Mouse (Mus musculus): ENCODE data around the gene Pex10. TPM values are rescaled to one million over a fixed set of nuclear protein-coding genes. Genes with fewer than 3 reads are reported as not detected.

Gene Pex10
- 20.4 and 21.9 TPM in 2 replicates for polyA plus RNA-seq (2012; rRNA removed)

GRCm38 (mm10) chr4:155066834-155067522, at the start of gene Pex10:
Gene Pex10, plus strand, starts transcription at chr4:155067016.

GRCm38 (mm10) chr4:155056724-155057123, 10.1 kb upstream of the Pex10 start, which contains the start of gene Plch2:
Gene Plch2, minus strand, starts transcription at chr4:155056784.

DNA sequence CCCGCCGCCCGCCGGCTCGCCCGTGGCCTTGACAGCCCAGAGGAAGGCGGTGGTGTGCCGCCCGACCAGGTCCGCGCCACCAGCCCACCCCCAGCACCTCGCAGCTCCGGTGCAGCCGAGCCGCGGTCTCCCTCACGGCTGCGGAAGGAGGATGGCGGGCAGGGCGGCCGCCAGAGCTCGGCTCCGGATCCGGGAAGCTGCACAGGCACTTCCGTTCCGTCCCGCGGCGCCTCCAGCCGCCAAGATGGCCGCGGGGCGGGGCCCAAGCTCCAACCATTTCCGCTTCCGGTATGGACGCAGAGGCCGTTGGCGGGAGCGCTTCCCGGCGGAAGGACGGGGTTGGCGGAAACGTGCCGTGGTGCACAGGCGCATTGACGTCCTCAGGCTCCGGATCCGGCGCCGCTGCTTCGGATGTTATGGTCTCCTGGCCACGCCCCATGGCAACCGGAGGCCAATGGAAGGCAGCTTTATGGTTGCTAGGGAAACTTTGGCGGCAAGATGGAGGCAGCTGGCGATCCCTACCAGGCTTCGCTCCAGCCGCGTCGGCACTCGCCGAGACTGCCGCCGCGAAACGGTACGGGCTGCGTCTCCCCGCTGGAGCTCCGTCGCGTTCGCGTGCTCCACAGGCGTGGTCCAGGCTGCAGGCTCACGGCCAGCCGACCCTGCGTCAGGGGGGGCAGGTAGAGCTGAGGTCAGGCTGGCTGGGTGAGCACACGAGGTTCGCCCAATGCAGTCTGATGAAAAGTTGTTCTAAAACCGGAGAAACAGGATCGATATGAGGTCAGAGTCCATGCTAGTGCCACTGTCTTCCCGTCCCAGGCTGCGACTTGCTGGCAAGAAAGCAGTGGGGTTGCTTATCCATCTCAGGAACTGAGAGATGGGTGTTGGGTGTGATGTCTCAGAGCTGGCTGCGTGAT, 19.6 kb downstream of the Pex10 start, which contains the start of the genes Rer1 and Morn1:
Gene Rer1 (minus strand): TSS at position 275 of the 917 bp plus-strand sequence.
Gene Morn1 (plus strand): TSS at position 470 of the 917 bp plus-strand sequence.

Other genes starting within 250 kb of the Pex10 start
- 1.4 and 1.6 TPM in 2 replicates for gene Ttc34, start 229.6 kb upstream of the Pex10 start, polyA plus RNA-seq (2012; rRNA removed)
- 0.62 and 0.79 TPM in 2 replicates for gene Mmel1, start 197.4 kb upstream of the Pex10 start, polyA plus RNA-seq (2012; rRNA removed)
- 47.5 and 52.7 TPM in 2 replicates for gene Fam213b, start 167.9 kb upstream of the Pex10 start, polyA plus RNA-seq (2012; rRNA removed)
- 0.58 and 0.60 TPM in 2 replicates for gene Tnfrsf14, start 138.5 kb upstream of the Pex10 start, polyA plus RNA-seq (2012; rRNA removed)
- 65.2 and 66.5 TPM in 2 replicates for gene Hes5, start 106.1 kb upstream of the Pex10 start, polyA plus RNA-seq (2012; rRNA removed)
- 71.9 and 72.8 TPM in 2 replicates for gene Pank4, start 102.9 kb upstream of the Pex10 start, polyA plus RNA-seq (2012; rRNA removed)
- gene Plch2, start 10.2 kb upstream of the Pex10 start, polyA plus RNA-seq (2012; rRNA removed), result 54.1 and 56.1 TPM in 2 replicates
- 99.7 and 106 TPM in 2 replicates for gene Rer1, start 19.4 kb downstream of the Pex10 start, polyA plus RNA-seq (2012; rRNA removed)
- 8.4 and 9.8 TPM in 2 replicates for gene Morn1, start 19.6 kb downstream of the Pex10 start, polyA plus RNA-seq (2012; rRNA removed)
- gene Ski, start 155.6 kb downstream of the Pex10 start, polyA plus RNA-seq (2012; rRNA removed), result 40.8 and 44.8 TPM in 2 replicates
- 61.7 and 66.4 TPM in 2 replicates for gene Faap20, start 182.8 kb downstream of the Pex10 start, polyA plus RNA-seq (2012; rRNA removed)

Data from central nervous system, embryonic 18 days (tissue).